11 mouse cellular contexts compared by ENCODE assay signal in the genomic region with DNA sequence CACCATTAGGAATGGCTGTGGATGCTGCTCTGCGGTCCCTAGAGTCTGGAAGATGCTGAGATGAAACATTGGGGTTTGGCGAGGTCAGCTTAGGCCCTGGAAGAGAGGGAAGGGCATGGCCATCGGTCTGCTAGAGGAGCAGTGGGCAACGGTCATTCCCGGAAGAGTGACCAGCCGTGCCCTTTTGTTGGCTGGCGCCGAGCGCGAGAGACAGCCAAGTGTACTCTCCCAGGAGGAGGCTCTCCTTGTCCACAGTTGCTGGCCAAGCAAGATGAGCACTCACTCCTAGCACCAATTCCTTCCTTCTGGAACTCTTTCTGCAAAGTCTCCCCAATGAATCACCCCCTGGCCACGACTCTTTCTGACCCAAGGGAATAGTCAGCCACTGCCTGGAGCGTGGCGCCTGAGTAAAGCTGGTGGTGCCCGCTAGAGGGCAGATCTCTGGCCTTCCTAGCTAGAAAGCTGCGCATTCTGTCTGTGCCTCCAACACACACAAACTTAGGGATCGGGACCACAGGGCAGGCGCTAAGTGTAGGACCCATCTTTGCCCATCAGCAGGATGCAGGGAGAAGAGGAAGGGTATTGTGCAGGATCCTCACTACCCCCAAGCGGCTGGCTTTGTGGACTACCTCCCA. TPM values are rescaled to one million over a fixed set of nuclear protein-coding genes. Genes with fewer than 3 reads are reported as not detected.
DNase-seq lines count a peak whose midpoint lies in the region; ATAC-seq lines count a peak whose summit lies in the region.
"Had no signal": no experiment of that assay in that cellular context is flagged by ENCODE, and none has a peak within 500 bp of the region (broad histone marks: within the 10 kb centered on the region; RNA-seq: fewer than 3 reads in every experiment).

No protein-coding gene starts in this region.

- no peak overlapping the region for H3K9ac ChIP-seq in neural tube, embryonic 11.5 days (ENCODE audit: low read length)
- H3K9ac ChIP-seq in kidney, embryonic 16.5 days (replicated peaks; ENCODE audit: low read length), result no peak overlapping the region
- H3K9ac ChIP-seq: heart, embryonic 13.5 days; limb, embryonic 15.5 days had no signal

- no peak overlapping the region for H3K27ac ChIP-seq in neural tube, embryonic 11.5 days (ENCODE audit: low read depth, low read length)
- no peak overlapping the region for H3K27ac ChIP-seq in kidney, embryonic 16.5 days (ENCODE audit: low read length)
- H3K27ac ChIP-seq: heart, embryonic 13.5 days; limb, embryonic 15.5 days had no signal

- H3K36me3 ChIP-seq in neural tube, embryonic 11.5 days (ENCODE audit: control insufficient read depth, insufficient read depth, low read length), result no peaks in the 10 kb centered on the region
- no peaks in the 10 kb centered on the region for H3K36me3 ChIP-seq in kidney, embryonic 16.5 days (ENCODE audit: insufficient read depth, low read length)
- H3K36me3 ChIP-seq in splenic B cell, adult 2 months (ENCODE audit: control insufficient read depth, insufficient read depth, low read length, poor library complexity, severe bottlenecking), result no peaks in the 10 kb centered on the region
- H3K36me3 ChIP-seq: heart, embryonic 13.5 days; limb, embryonic 15.5 days had no signal

- peaks cover 2% of the 10 kb centered on the region; the same call in 1 of the 2 replicates for H3K27me3 ChIP-seq in neural tube, embryonic 11.5 days (ENCODE audit: control insufficient read depth, insufficient read depth, low read length)
- H3K27me3 ChIP-seq in kidney, embryonic 16.5 days (ENCODE audit: insufficient read depth, low read length), result peaks cover 25% of the 10 kb centered on the region
- no peaks in the 10 kb centered on the region; the same call in 1 of the 2 replicates for H3K27me3 ChIP-seq in splenic B cell, adult 2 months (ENCODE audit: control insufficient read depth, insufficient read depth, low read length, poor library complexity, severe bottlenecking)

- no peak overlapping the region for H3K4me2 ChIP-seq in neural tube, embryonic 11.5 days (ENCODE audit: low read depth)
- H3K4me2 ChIP-seq in kidney, embryonic 16.5 days (replicated peaks; ENCODE audit: low read depth, low read length), result no peak overlapping the region
- H3K4me2 ChIP-seq: heart, embryonic 13.5 days; limb, embryonic 15.5 days had no signal

- 52% methylated on average over 18 of the region's 18 CpGs for WGBS in neural tube, embryonic 11.5 days
- 53% methylated on average over 18 of the region's 18 CpGs for WGBS in kidney, embryonic 16.5 days

- ATAC-seq in neural tube, embryonic 11.5 days (ENCODE audit: insufficient read depth, low FRiP score, low TSS enrichment), result no peak
- ATAC-seq in kidney, embryonic 16.5 days (ENCODE audit: low FRiP score, low TSS enrichment), result 0 out of 2 replicates have a peak, but pooled peaks have one; percentile 25

- H3K4me1 ChIP-seq in neural tube, embryonic 11.5 days (ENCODE audit: control insufficient read depth, insufficient read depth, low read length), result no peaks in the 10 kb centered on the region; the same call in 1 of the 2 replicates
- peaks cover 10% of the 10 kb centered on the region for H3K4me1 ChIP-seq in kidney, embryonic 16.5 days (ENCODE audit: insufficient read depth, low read length)

- no peaks in the 10 kb centered on the region for H3K9me3 ChIP-seq in neural tube, embryonic 11.5 days (ENCODE audit: control insufficient read depth, low read length)
- H3K9me3 ChIP-seq in kidney, embryonic 16.5 days (ENCODE audit: low read length), result no peaks in the 10 kb centered on the region
- H3K9me3 ChIP-seq: heart, embryonic 13.5 days; limb, embryonic 15.5 days had no signal

- peak; percentile 67 for DNase-seq in adrenal gland, postnatal 14 days
- DNase-seq in adrenal gland, adult 18-20 months (ENCODE audit: low spot score in 2 of 2), result no peak
- DNase-seq in neural tube, embryonic 11.5 days (ENCODE audit: low spot score), result peak; percentile 36
- no peak for DNase-seq in neural tube, embryonic 10.5 days (ENCODE audit: extremely low spot score, low spot score)
- DNase-seq in splenic B cell, adult 2 months (ENCODE audit: low read depth, low spot score), result peak; percentile 22
- no peak for DNase-seq in layer of hippocampus, adult 9-11 months
- no peak for DNase-seq in gastrocnemius, postnatal 4 days (ENCODE audit: low spot score in 2 of 2)

- H3K4me3 ChIP-seq in neural tube, embryonic 11.5 days (ENCODE audit: low read depth, low read length), result no peak overlapping the region
- no peak overlapping the region for H3K4me3 ChIP-seq in kidney, embryonic 16.5 days (ENCODE audit: low read length)
- H3K4me3 ChIP-seq: heart, embryonic 13.5 days; limb, embryonic 15.5 days had no signal

RNA-seq across cellular contexts. Expression of a gene that starts 7.9 kb away (rescaled TPM):
- 82.3 and 91.4 TPM in 2 replicates for total RNA-seq in adrenal gland, postnatal 14 days (2021)
- total RNA-seq in adrenal gland, adult 18-20 months (2021), result 100 to 1,000 TPM; 108 to 114 TPM
- 12.7 and 13.9 TPM in 2 replicates for polyA plus RNA-seq in neural tube, embryonic 11.5 days (2014; fragmentation: Nextera tagmentation; extraction: Ambion mirVana)
- polyA plus RNA-seq in kidney, embryonic 16.5 days (2015; fragmentation: Nextera tagmentation; extraction: Ambion mirVana), result 11.3 and 11.7 TPM in 2 replicates
- total RNA-seq in gastrocnemius, postnatal 4 days (2021), result 10 to 100 TPM; 19.6 to 21.6 TPM

RNA-seq across cellular contexts. Expression of a gene that starts 11.8 kb away (rescaled TPM):
- not detected in 2 replicates for total RNA-seq in adrenal gland, postnatal 14 days (2021)
- not detected for total RNA-seq in adrenal gland, adult 18-20 months (2021)
- polyA plus RNA-seq in neural tube, embryonic 11.5 days (2014; fragmentation: Nextera tagmentation; extraction: Ambion mirVana), result 0.28 and 0.37 TPM in 2 replicates
- 43.8 and 46.4 TPM in 2 replicates for polyA plus RNA-seq in kidney, embryonic 16.5 days (2015; fragmentation: Nextera tagmentation; extraction: Ambion mirVana)
- total RNA-seq in gastrocnemius, postnatal 4 days (2021), result not detected
- polyA plus RNA-seq: heart, embryonic 13.5 days had no signal

RNA-seq across cellular contexts. Expression of a gene that starts 26.3 kb away (rescaled TPM):
- total RNA-seq in adrenal gland, postnatal 14 days (2021), result 2.0 and 28.1 TPM in 2 replicates
- under 1 TPM in 1 of 2 experiments, not detected in 1; 0.73 TPM for total RNA-seq in adrenal gland, adult 18-20 months (2021)
- polyA plus RNA-seq in neural tube, embryonic 11.5 days (2014; fragmentation: Nextera tagmentation; extraction: Ambion mirVana), result not detected in 2 replicates
- 25.0 and 25.8 TPM in 2 replicates for polyA plus RNA-seq in kidney, embryonic 16.5 days (2015; fragmentation: Nextera tagmentation; extraction: Ambion mirVana)
- total RNA-seq in gastrocnemius, postnatal 4 days (2021), result under 1 TPM; 0.07 to 0.54 TPM
- polyA plus RNA-seq: C2C12 had no signal

RNA-seq across cellular contexts. Expression of a gene that starts 42.0 kb away (rescaled TPM):
- total RNA-seq in adrenal gland, postnatal 14 days (2021), result 5.4 TPM in 2 replicates
- total RNA-seq in adrenal gland, adult 18-20 months (2021), result 1 to 10 TPM; 3.3 TPM
- 50.4 and 53.8 TPM in 2 replicates for polyA plus RNA-seq in neural tube, embryonic 11.5 days (2014; fragmentation: Nextera tagmentation; extraction: Ambion mirVana)
- 0.91 and 2.2 TPM in 2 replicates for polyA plus RNA-seq in kidney, embryonic 16.5 days (2015; fragmentation: Nextera tagmentation; extraction: Ambion mirVana)
- not detected for total RNA-seq in gastrocnemius, postnatal 4 days (2021)

RNA-seq across cellular contexts. Expression of a gene that starts 55.8 kb away (rescaled TPM):
- 34.8 and 37.3 TPM in 2 replicates for total RNA-seq in adrenal gland, postnatal 14 days (2021)
- total RNA-seq in adrenal gland, adult 18-20 months (2021), result 10 to 100 TPM; 37.1 to 43.6 TPM
- 85.4 and 86.7 TPM in 2 replicates for polyA plus RNA-seq in neural tube, embryonic 11.5 days (2014; fragmentation: Nextera tagmentation; extraction: Ambion mirVana)
- 95.6 and 99.2 TPM in 2 replicates for polyA plus RNA-seq in kidney, embryonic 16.5 days (2015; fragmentation: Nextera tagmentation; extraction: Ambion mirVana)
- total RNA-seq in gastrocnemius, postnatal 4 days (2021), result 10 to 100 TPM; 31.3 to 33.8 TPM

Comparison
In these comparisons a context has a peak if more than half of its experiments do, and no peak if none do; other contexts are left out.
1. DNase-seq: peak in adrenal gland, postnatal 14 days (single experiment), neural tube, embryonic 11.5 days (single experiment) and splenic B cell, adult 2 months (single experiment); none in adrenal gland, adult 18-20 months (0 of 2), neural tube, embryonic 10.5 days (single experiment), layer of hippocampus, adult 9-11 months (single experiment) and gastrocnemius, postnatal 4 days (0 of 2).